Mouse (Mus musculus): Measurements from ENCODE around the gene Ets2. TPM values are rescaled to one million over a fixed set of nuclear protein-coding genes. Genes with fewer than 3 reads are reported as not detected.
A peak's percentile ranks its signal among the peaks of the same experiment; 100 is the strongest.
"Not testable (repeated sequence)": the region's sequence is repeated elsewhere in the genome, so short reads cannot be mapped to it uniquely, and the experiment has no call there.

Ets2 gene
- polyA plus RNA-seq, 1 experiment from 2014 or later, result 107 TPM

GRCm38 (mm10) chr16:95759151-95759987 lies 57.5 kb downstream of the Ets2 start:
- Histone ChIP-seq H3K4me3 (no peak overlapping the region), H3K36me3 (no peaks in the 10 kb centered on the region), H3K27ac (no peak overlapping the region), H3K9me3 (no peaks in the 10 kb centered on the region), H3K27me3 (no peaks in the 10 kb centered on the region), H3K4me2 (no peak overlapping the region), H3K4me1 (no peaks in the 10 kb centered on the region), H3K9ac (no peak overlapping the region)
- ATAC-seq (ENCODE audit: borderline replicate concordance, extremely low read depth, low FRiP score, low TSS enrichment), result no peak
- 83% methylated on average over 8 of the region's 8 CpGs for WGBS

GRCm38 (mm10) chr16:95759988-95760391 lies 58.1 kb downstream of the Ets2 start:
- no peaks in the 10 kb centered on the region for H3K9me3 ChIP-seq
- no peak overlapping the region for H3K27ac ChIP-seq
- no peak overlapping the region for H3K9ac ChIP-seq
- 64% methylated on average over 6 of the region's 6 CpGs for WGBS
- H3K4me3 ChIP-seq, result no peak overlapping the region
- no peaks in the 10 kb centered on the region for H3K27me3 ChIP-seq
- no peaks in the 10 kb centered on the region for H3K36me3 ChIP-seq
- no peak for ATAC-seq (ENCODE audit: borderline replicate concordance, extremely low read depth, low FRiP score, low TSS enrichment)
- no peak overlapping the region for H3K4me2 ChIP-seq
- no peaks in the 10 kb centered on the region for H3K4me1 ChIP-seq

GRCm38 (mm10) chr16:95761742-95762141 lies 59.9 kb downstream of the Ets2 start:
- no peaks in the 10 kb centered on the region for H3K36me3 ChIP-seq
- no peak overlapping the region for H3K27ac ChIP-seq
- H3K27me3 ChIP-seq, result no peaks in the 10 kb centered on the region
- ATAC-seq (ENCODE audit: borderline replicate concordance, extremely low read depth, low FRiP score, low TSS enrichment), result no peak
- H3K9ac ChIP-seq, result no peak overlapping the region
- peaks cover 4% of the 10 kb centered on the region; the same call in 1 of the 2 replicates for H3K4me1 ChIP-seq
- no peak overlapping the region for H3K4me3 ChIP-seq
- 70% methylated on average over 6 of the region's 6 CpGs for WGBS
- no peak overlapping the region for H3K4me2 ChIP-seq
- H3K9me3 ChIP-seq, result no peaks in the 10 kb centered on the region

- Histone ChIP-seq H3K4me2 (no peak overlapping the region), H3K27me3 (no peaks in the 10 kb centered on the region), H3K9me3 (no peaks in the 10 kb centered on the region), H3K4me1 (peaks cover 4% of the 10 kb centered on the region; the same call in 1 of the 2 replicates), H3K4me3 (no peak overlapping the region), H3K27ac (no peak overlapping the region), H3K36me3 (no peaks in the 10 kb centered on the region), H3K9ac (no peak overlapping the region)
- ATAC-seq (ENCODE audit: borderline replicate concordance, extremely low read depth, low FRiP score, low TSS enrichment), result no peak
- 65% methylated on average over 6 of the region's 6 CpGs for WGBS
Measured at GRCm38 (mm10) chr16:95763201-95763600, 61.3 kb downstream of the Ets2 start.

- not testable (repeated sequence) for H3K27me3 ChIP-seq; H3K9ac ChIP-seq; ATAC-seq (ENCODE audit: borderline replicate concordance, extremely low read depth, low FRiP score, low TSS enrichment); H3K4me2 ChIP-seq; H3K4me1 ChIP-seq; H3K4me3 ChIP-seq; H3K36me3 ChIP-seq; H3K9me3 ChIP-seq; H3K27ac ChIP-seq
- WGBS, result 52% methylated on average over 8 of the region's 8 CpGs
Measured at GRCm38 (mm10) chr16:95764041-95764440, 62.2 kb downstream of the Ets2 start.

GRCm38 (mm10) chr16:95766181-95766580 lies 64.3 kb downstream of the Ets2 start:
- Histone ChIP-seq H3K27me3 (no peaks in the 10 kb centered on the region), H3K27ac (no peak overlapping the region), H3K36me3 (no peaks in the 10 kb centered on the region), H3K4me1 (peaks cover 25% of the 10 kb centered on the region), H3K9ac (no peak overlapping the region), H3K9me3 (no peaks in the 10 kb centered on the region), H3K4me2 (no peak overlapping the region), H3K4me3 (no peak overlapping the region)
- WGBS, result 62% methylated on average over 3 of the region's 3 CpGs
- no peak for ATAC-seq (ENCODE audit: borderline replicate concordance, extremely low read depth, low FRiP score, low TSS enrichment)

- 68% methylated on average over 2 of the region's 2 CpGs for WGBS
- no peak overlapping the region for H3K9ac ChIP-seq
- H3K9me3 ChIP-seq, result no peaks in the 10 kb centered on the region
- ATAC-seq (ENCODE audit: borderline replicate concordance, extremely low read depth, low FRiP score, low TSS enrichment), result no peak
- no peaks in the 10 kb centered on the region for H3K27me3 ChIP-seq
- H3K4me1 ChIP-seq, result peaks cover 27% of the 10 kb centered on the region
- no peaks in the 10 kb centered on the region for H3K36me3 ChIP-seq
- no peak overlapping the region for H3K4me2 ChIP-seq
- H3K27ac ChIP-seq, result no peak overlapping the region
- H3K4me3 ChIP-seq, result no peak overlapping the region
Measured at GRCm38 (mm10) chr16:95767246-95767645, 65.4 kb downstream of the Ets2 start.

GRCm38 (mm10) chr16:95769066-95769995 lies 67.5 kb downstream of the Ets2 start:
- Histone ChIP-seq H3K4me1 (peaks cover 27% of the 10 kb centered on the region), H3K9me3 (no peaks in the 10 kb centered on the region), H3K27ac (peak overlapping the region; percentile 43), H3K27me3 (no peaks in the 10 kb centered on the region), H3K4me2 (no peak overlapping the region), H3K4me3 (no peak overlapping the region), H3K36me3 (no peaks in the 10 kb centered on the region), H3K9ac (no peak overlapping the region)
- ATAC-seq (ENCODE audit: borderline replicate concordance, extremely low read depth, low FRiP score, low TSS enrichment), result peak; percentile 32; the same call in 1 of the 2 replicates
- WGBS, result 34% methylated on average over 14 of the region's 14 CpGs

GRCm38 (mm10) chr16:95769996-95770334 lies 68.1 kb downstream of the Ets2 start:
- ATAC-seq (ENCODE audit: borderline replicate concordance, extremely low read depth, low FRiP score, low TSS enrichment), result peak; percentile 9; the same call in 1 of the 2 replicates
- no peak overlapping the region for H3K4me2 ChIP-seq
- H3K9ac ChIP-seq, result no peak overlapping the region
- no peak overlapping the region for H3K27ac ChIP-seq
- peaks cover 27% of the 10 kb centered on the region for H3K4me1 ChIP-seq
- H3K4me3 ChIP-seq, result no peak overlapping the region
- H3K9me3 ChIP-seq, result no peaks in the 10 kb centered on the region
- WGBS, result 80% methylated on average over 5 of the region's 5 CpGs
- H3K36me3 ChIP-seq, result no peaks in the 10 kb centered on the region
- no peaks in the 10 kb centered on the region for H3K27me3 ChIP-seq

- Histone ChIP-seq H3K27ac (no peak overlapping the region; the same call in 1 of the 2 replicates), H3K27me3 (no peaks in the 10 kb centered on the region), H3K9me3 (no peaks in the 10 kb centered on the region), H3K4me2 (no peak overlapping the region), H3K4me3 (no peak overlapping the region), H3K36me3 (no peaks in the 10 kb centered on the region), H3K4me1 (peaks cover 27% of the 10 kb centered on the region), H3K9ac (no peak overlapping the region)
- peak; percentile 8; the same call in 1 of the 2 replicates for ATAC-seq (ENCODE audit: borderline replicate concordance, extremely low read depth, low FRiP score, low TSS enrichment)
Measured at GRCm38 (mm10) chr16:95770402-95770801, 68.5 kb downstream of the Ets2 start.
